Mouse (Mus musculus): ENCODE measurements around the gene Gm20715. TPM values are rescaled to one million over a fixed set of nuclear protein-coding genes. Genes with fewer than 3 reads are reported as not detected.

Gm20715 gene
- polyA plus RNA-seq (2012; ENCODE audit: low replicate concordance): not detected in 2 replicates

GRCm38 (mm10) chr7:6410043-6410442 lies at the start of gene Gm20715:
Gene Gm20715, plus strand, starts transcription at chr7:6410277.

GRCm38 (mm10) chr7:6363047-6363488 lies 47.0 kb upstream of the Gm20715 start, which contains the start of gene Zfp78:
Gene Zfp78, plus strand, starts transcription at chr7:6363280.

GRCm38 (mm10) chr7:6383044-6383455 lies 27.0 kb upstream of the Gm20715 start, which contains the start of gene Zfp28:
Gene Zfp28, plus strand, starts transcription at chr7:6383295.

DNA sequence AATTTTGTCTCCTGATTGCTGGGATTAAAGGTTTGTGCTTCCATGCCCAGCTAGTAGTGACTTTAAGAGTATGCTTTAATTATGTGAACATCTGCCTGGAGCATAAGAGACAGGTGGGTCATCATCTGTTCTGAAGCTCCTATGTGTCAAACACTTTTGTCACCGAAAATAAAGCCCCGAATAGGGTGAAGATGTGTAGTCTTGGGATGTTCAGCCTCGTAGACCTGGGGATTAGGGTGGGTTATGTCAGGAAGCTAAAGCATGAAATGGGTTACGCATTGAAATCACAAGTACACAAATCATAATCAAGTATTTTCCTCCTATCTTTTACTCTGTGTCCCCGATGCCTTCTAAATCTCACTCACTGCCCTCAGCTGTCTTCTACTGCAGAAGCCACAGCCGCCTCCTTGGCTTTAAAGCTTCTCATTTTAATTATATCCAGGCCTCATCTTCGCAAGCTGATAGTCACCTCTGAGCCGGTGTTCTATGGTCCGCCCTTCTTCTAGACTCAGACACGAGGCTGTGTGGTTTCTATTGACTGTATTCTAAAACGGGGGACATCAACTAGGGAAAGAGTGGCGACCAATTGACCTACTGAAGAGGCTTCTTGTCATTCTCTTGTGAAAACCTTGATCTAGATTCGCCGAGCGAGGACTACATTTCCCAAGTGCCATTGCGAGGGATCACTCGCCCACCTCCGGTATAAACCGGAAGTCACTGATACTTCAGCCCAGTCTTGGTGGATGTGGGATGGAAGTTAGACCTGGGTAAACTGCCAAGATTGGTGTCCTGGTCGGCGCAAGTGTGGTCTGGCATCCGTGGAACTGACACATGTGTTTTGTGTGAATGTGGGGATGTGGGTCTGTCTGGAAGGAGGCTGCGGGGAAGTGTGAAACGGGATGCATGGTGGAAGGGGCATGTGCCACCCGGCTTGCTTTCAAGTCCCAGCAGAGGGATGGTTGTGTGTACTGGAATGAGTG lies 11.8 kb upstream of the Gm20715 start, which contains the start of gene Smim17:
TSS of gene Smim17 (plus strand) at position 720 of the 980 bp plus-strand sequence.

GRCm38 (mm10) chr7:6438388-6438787 lies 28.3 kb downstream of the Gm20715 start, which contains the start of gene Olfr1344:
Gene Olfr1344, plus strand, starts transcription at chr7:6438688.

DNA sequence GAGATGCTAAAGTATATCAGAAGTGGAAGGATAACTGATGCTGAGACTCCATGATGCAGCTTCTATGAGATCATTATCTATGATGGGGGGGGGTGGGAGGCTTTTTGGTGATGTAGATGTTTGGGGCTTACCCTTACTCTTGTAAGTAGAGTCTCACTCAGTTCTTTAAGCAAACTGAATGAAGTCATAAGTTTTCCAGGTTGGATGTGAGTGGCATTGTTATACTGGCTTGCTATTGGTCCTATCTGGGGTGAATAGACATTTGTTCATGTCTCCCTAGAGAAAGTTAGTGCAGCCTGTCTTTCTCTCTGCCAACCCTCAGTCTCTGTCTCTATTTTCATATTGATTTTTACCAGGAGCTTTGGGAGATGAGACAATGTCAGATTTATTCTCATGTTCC lies 45.8 kb downstream of the Gm20715 start, which contains the start of gene Olfr1336:
TSS of gene Olfr1336 (plus strand) at position 301 of the 400 bp plus-strand sequence.

DNA sequence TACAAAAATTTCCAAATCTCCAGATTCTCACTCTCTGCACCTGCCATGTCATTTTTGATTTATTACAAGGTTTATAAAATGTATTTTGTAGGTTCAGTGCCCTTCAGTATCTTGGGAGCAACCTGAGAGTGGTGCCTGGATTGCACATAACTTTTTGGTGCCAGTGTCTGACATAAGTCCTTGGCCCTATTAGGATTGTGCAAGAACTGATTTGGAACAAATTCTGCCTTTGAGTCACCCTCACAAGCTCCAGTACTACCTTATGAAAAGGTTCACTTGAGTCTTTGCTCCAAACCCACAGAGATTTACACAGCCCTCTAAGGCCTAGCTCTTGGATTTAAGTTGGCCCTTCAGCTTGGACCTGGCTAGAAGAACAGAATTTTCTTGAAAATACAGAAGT lies 56.9 kb downstream of the Gm20715 start, which contains the start of gene Olfr1346:
TSS of gene Olfr1346 (plus strand) at position 151 of the 400 bp plus-strand sequence.

GRCm38 (mm10) chr7:6486841-6487240 lies 76.8 kb downstream of the Gm20715 start, which contains the start of gene Olfr5:
Gene Olfr5, minus strand, starts transcription at chr7:6486941.

Other genes with a start within 250 kb of the Gm20715 start
- gene Zfp444, start 238.1 kb upstream of the Gm20715 start, polyA plus RNA-seq (2012; ENCODE audit: low replicate concordance): 42.4 and 58.2 TPM in 2 replicates
- not detected in 2 replicates for gene Galp, start 213.2 kb upstream of the Gm20715 start, polyA plus RNA-seq (2012; ENCODE audit: low replicate concordance)
- gene Zscan5b, start 188.0 kb upstream of the Gm20715 start, polyA plus RNA-seq (2012; ENCODE audit: low replicate concordance): not detected in 2 replicates
- gene Epp13, start 157.6 kb upstream of the Gm20715 start, polyA plus RNA-seq (2012; ENCODE audit: low replicate concordance): not detected in 2 replicates
- gene Zfp667, start 123.7 kb upstream of the Gm20715 start, polyA plus RNA-seq (2012; ENCODE audit: low replicate concordance): 0.10 and 0.88 TPM in 2 replicates
- gene Zfp583, start 79.0 kb upstream of the Gm20715 start, polyA plus RNA-seq (2012; ENCODE audit: low replicate concordance): 1.8 TPM in 2 replicates
- 0.07 and 0.08 TPM in 2 replicates for gene Gm3854, start 66.5 kb upstream of the Gm20715 start, polyA plus RNA-seq (2012; ENCODE audit: low replicate concordance)
- 0.30 and 0.37 TPM in 2 replicates for gene Zfp78, start 47.0 kb upstream of the Gm20715 start, polyA plus RNA-seq (2012; ENCODE audit: low replicate concordance)
- gene Zfp28, start 27.0 kb upstream of the Gm20715 start, polyA plus RNA-seq (2012; ENCODE audit: low replicate concordance): 1.2 and 1.6 TPM in 2 replicates
- not detected in 2 replicates for gene Smim17, start 11.6 kb upstream of the Gm20715 start, polyA plus RNA-seq (2012; ENCODE audit: low replicate concordance)
- gene Olfr1344, start 28.4 kb downstream of the Gm20715 start, polyA plus RNA-seq (2012; ENCODE audit: low replicate concordance): 0.26 TPM in 1 of 2 replicates, not detected in the other
- gene Olfr1336, start 45.9 kb downstream of the Gm20715 start, polyA plus RNA-seq (2012; ENCODE audit: low replicate concordance): not detected in 2 replicates
- gene Olfr1346, start 56.8 kb downstream of the Gm20715 start, polyA plus RNA-seq (2012; ENCODE audit: low replicate concordance): not detected in 2 replicates
- not detected in 2 replicates for gene Olfr5, start 76.7 kb downstream of the Gm20715 start, polyA plus RNA-seq (2012; ENCODE audit: low replicate concordance)
- gene Olfr1347, start 89.5 kb downstream of the Gm20715 start, polyA plus RNA-seq (2012; ENCODE audit: low replicate concordance): not detected in 2 replicates
- gene Olfr1348, start 98.5 kb downstream of the Gm20715 start, polyA plus RNA-seq (2012; ENCODE audit: low replicate concordance): not detected in 2 replicates
- not detected in 2 replicates for gene Olfr1349, start 112.7 kb downstream of the Gm20715 start, polyA plus RNA-seq (2012; ENCODE audit: low replicate concordance)
- not detected in 2 replicates for gene Olfr1350, start 154.6 kb downstream of the Gm20715 start, polyA plus RNA-seq (2012; ENCODE audit: low replicate concordance)

Measured in hematopoietic multipotent progenitor cell, adult 10-12 weeks (in vitro differentiated cells).